Mouse (Mus musculus): ENCODE results near the gene Rnf180. TPM values are rescaled to one million over a fixed set of nuclear protein-coding genes. Genes with fewer than 3 reads are reported as not detected.
A peak's percentile ranks its signal among the peaks of the same experiment; 100 is the strongest.

The Rnf180 gene
- polyA plus RNA-seq, 1 experiment from 2014 or later: 7.0 TPM

- no peak overlapping the region for H3K4me3 ChIP-seq (ENCODE audit: low read depth, low read length)
- H3K4me2 ChIP-seq (ENCODE audit: low read depth): no peak overlapping the region
- H3K4me1 ChIP-seq (ENCODE audit: control insufficient read depth, insufficient read depth, low read length): no peaks in the 10 kb centered on the region
- 80% methylated on average over 4 of the region's 4 CpGs for WGBS
- ATAC-seq (ENCODE audit: insufficient read depth, low FRiP score, low TSS enrichment) (no peak), DNase-seq (ENCODE audit: low spot score) (no peak)
- H3K36me3 ChIP-seq (ENCODE audit: control insufficient read depth, insufficient read depth, low read length): no peaks in the 10 kb centered on the region
- no peak overlapping the region for H3K9ac ChIP-seq (ENCODE audit: low read length)
- H3K9me3 ChIP-seq (ENCODE audit: control insufficient read depth, low read length): no peaks in the 10 kb centered on the region
- H3K27me3 ChIP-seq (ENCODE audit: control insufficient read depth, insufficient read depth, low read length): no peaks in the 10 kb centered on the region
- no peak overlapping the region for H3K27ac ChIP-seq (ENCODE audit: low read depth, low read length)
These were observed 5.4 kb upstream of the Rnf180 start for GRCm38 (mm10) chr13:105300009-105300346.

GRCm38 (mm10) chr13:105299162-105300008 is 4.8 kb upstream of the Rnf180 start:
- no peak for DNase-seq (ENCODE audit: low spot score)
- Histone ChIP-seq H3K4me2 (ENCODE audit: low read depth) (no peak overlapping the region), H3K9ac (ENCODE audit: low read length) (no peak overlapping the region), H3K27ac (ENCODE audit: low read depth, low read length) (no peak overlapping the region), H3K4me1 (ENCODE audit: control insufficient read depth, insufficient read depth, low read length) (no peaks in the 10 kb centered on the region), H3K9me3 (ENCODE audit: control insufficient read depth, low read length) (no peaks in the 10 kb centered on the region), H3K36me3 (ENCODE audit: control insufficient read depth, insufficient read depth, low read length) (no peaks in the 10 kb centered on the region), H3K27me3 (ENCODE audit: control insufficient read depth, insufficient read depth, low read length) (no peaks in the 10 kb centered on the region), H3K4me3 (ENCODE audit: low read depth, low read length) (no peak overlapping the region)
- 67% methylated on average over 4 of the region's 4 CpGs for WGBS
- ATAC-seq (ENCODE audit: insufficient read depth, low FRiP score, low TSS enrichment): no peak

- peak overlapping the region; percentile 85 for H3K4me3 ChIP-seq (ENCODE audit: low read depth, low read length)
- H3K4me2 ChIP-seq (ENCODE audit: low read depth): peak overlapping the region; percentile 83
- no peaks in the 10 kb centered on the region for H3K36me3 ChIP-seq (ENCODE audit: control insufficient read depth, insufficient read depth, low read length)
- H3K4me1 ChIP-seq (ENCODE audit: control insufficient read depth, insufficient read depth, low read length): no peaks in the 10 kb centered on the region
- peak overlapping the region; percentile 27; the same call in 1 of the 2 replicates for H3K27ac ChIP-seq (ENCODE audit: low read depth, low read length)
- DNase-seq (ENCODE audit: low spot score) (peak; percentile 65), ATAC-seq (ENCODE audit: insufficient read depth, low FRiP score, low TSS enrichment) (peak; percentile 90)
- under 1% methylated on average over 59 of the region's 91 CpGs for WGBS
- peak overlapping the region; percentile 91 for H3K9ac ChIP-seq (ENCODE audit: low read length)
- H3K27me3 ChIP-seq (ENCODE audit: control insufficient read depth, insufficient read depth, low read length): no peaks in the 10 kb centered on the region
- H3K9me3 ChIP-seq (ENCODE audit: control insufficient read depth, low read length): no peaks in the 10 kb centered on the region
These were observed 591 bp downstream of the Rnf180 start for GRCm38 (mm10) chr13:105293781-105294667.

- H3K4me2 ChIP-seq (ENCODE audit: low read depth): no peak overlapping the region
- ATAC-seq (ENCODE audit: insufficient read depth, low FRiP score, low TSS enrichment) (no peak), DNase-seq (ENCODE audit: low spot score) (peak; percentile 21)
- no peak overlapping the region for H3K4me3 ChIP-seq (ENCODE audit: low read depth, low read length)
- H3K4me1 ChIP-seq (ENCODE audit: control insufficient read depth, insufficient read depth, low read length): no peaks in the 10 kb centered on the region
- H3K9ac ChIP-seq (ENCODE audit: low read length): no peak overlapping the region
- H3K27ac ChIP-seq (ENCODE audit: low read depth, low read length): no peak overlapping the region
- no peaks in the 10 kb centered on the region for H3K9me3 ChIP-seq (ENCODE audit: control insufficient read depth, low read length)
- H3K27me3 ChIP-seq (ENCODE audit: control insufficient read depth, insufficient read depth, low read length): no peaks in the 10 kb centered on the region
- H3K36me3 ChIP-seq (ENCODE audit: control insufficient read depth, insufficient read depth, low read length): no peaks in the 10 kb centered on the region
- 50% methylated on average over 4 of the region's 4 CpGs for WGBS
These were observed 2.8 kb downstream of the Rnf180 start for GRCm38 (mm10) chr13:105291816-105292215.

GRCm38 (mm10) chr13:105290594-105290993 is 4.0 kb downstream of the Rnf180 start:
- Histone ChIP-seq H3K4me2 (ENCODE audit: low read depth) (no peak overlapping the region), H3K9ac (ENCODE audit: low read length) (no peak overlapping the region), H3K9me3 (ENCODE audit: control insufficient read depth, low read length) (no peaks in the 10 kb centered on the region), H3K27me3 (ENCODE audit: control insufficient read depth, insufficient read depth, low read length) (no peaks in the 10 kb centered on the region), H3K27ac (ENCODE audit: low read depth, low read length) (no peak overlapping the region), H3K4me1 (ENCODE audit: control insufficient read depth, insufficient read depth, low read length) (no peaks in the 10 kb centered on the region), H3K4me3 (ENCODE audit: low read depth, low read length) (no peak overlapping the region), H3K36me3 (ENCODE audit: control insufficient read depth, insufficient read depth, low read length) (no peaks in the 10 kb centered on the region)
- DNase-seq (ENCODE audit: low spot score): no peak
- 95% methylated on average over 2 of the region's 2 CpGs for WGBS
- no peak for ATAC-seq (ENCODE audit: insufficient read depth, low FRiP score, low TSS enrichment)

- H3K27ac ChIP-seq (ENCODE audit: low read depth, low read length): no peak overlapping the region
These were observed 4.6 kb downstream of the Rnf180 start for GRCm38 (mm10) chr13:105290021-105290420.

GRCm38 (mm10) chr13:105279397-105280018 is 15.1 kb downstream of the Rnf180 start:
- Histone ChIP-seq H3K9ac (ENCODE audit: low read length) (no peak overlapping the region), H3K4me1 (ENCODE audit: control insufficient read depth, insufficient read depth, low read length) (no peaks in the 10 kb centered on the region), H3K36me3 (ENCODE audit: control insufficient read depth, insufficient read depth, low read length) (no peaks in the 10 kb centered on the region), H3K9me3 (ENCODE audit: control insufficient read depth, low read length) (no peaks in the 10 kb centered on the region), H3K27me3 (ENCODE audit: control insufficient read depth, insufficient read depth, low read length) (no peaks in the 10 kb centered on the region), H3K4me2 (ENCODE audit: low read depth) (no peak overlapping the region), H3K4me3 (ENCODE audit: low read depth, low read length) (no peak overlapping the region), H3K27ac (ENCODE audit: low read depth, low read length) (no peak overlapping the region)
- 49% methylated on average over 8 of the region's 8 CpGs for WGBS
- DNase-seq (ENCODE audit: low spot score): no peak
- no peak for ATAC-seq (ENCODE audit: insufficient read depth, low FRiP score, low TSS enrichment)

More at GRCm38 (mm10) chr13:105290021-105290420, 4.6 kb downstream of the Rnf180 start:
- Histone ChIP-seq H3K4me3 (ENCODE audit: low read depth, low read length) (no peak overlapping the region), H3K4me2 (ENCODE audit: low read depth) (no peak overlapping the region), H3K9me3 (ENCODE audit: control insufficient read depth, low read length) (no peaks in the 10 kb centered on the region), H3K4me1 (ENCODE audit: control insufficient read depth, insufficient read depth, low read length) (no peaks in the 10 kb centered on the region), H3K36me3 (ENCODE audit: control insufficient read depth, insufficient read depth, low read length) (no peaks in the 10 kb centered on the region), H3K27me3 (ENCODE audit: control insufficient read depth, insufficient read depth, low read length) (no peaks in the 10 kb centered on the region), H3K9ac (ENCODE audit: low read length) (no peak overlapping the region)
- no peak for DNase-seq (ENCODE audit: low spot score)
- ATAC-seq (ENCODE audit: insufficient read depth, low FRiP score, low TSS enrichment): no peak
- 94% methylated on average over 5 of the region's 5 CpGs for WGBS

- no peak for DNase-seq (ENCODE audit: low spot score)
- ATAC-seq (ENCODE audit: insufficient read depth, low FRiP score, low TSS enrichment): no peak
- Histone ChIP-seq H3K27ac (ENCODE audit: low read depth, low read length) (no peak overlapping the region), H3K4me3 (ENCODE audit: low read depth, low read length) (no peak overlapping the region), H3K4me1 (ENCODE audit: control insufficient read depth, insufficient read depth, low read length) (no peaks in the 10 kb centered on the region), H3K9me3 (ENCODE audit: control insufficient read depth, low read length) (peaks cover 8% of the 10 kb centered on the region), H3K4me2 (ENCODE audit: low read depth) (no peak overlapping the region), H3K27me3 (ENCODE audit: control insufficient read depth, insufficient read depth, low read length) (no peaks in the 10 kb centered on the region), H3K36me3 (ENCODE audit: control insufficient read depth, insufficient read depth, low read length) (no peaks in the 10 kb centered on the region), H3K9ac (ENCODE audit: low read length) (no peak overlapping the region)
- WGBS: 94% methylated on average over 8 of the region's 8 CpGs
These were observed 24.1 kb downstream of the Rnf180 start for GRCm38 (mm10) chr13:105270394-105271094.
